Mouse (Mus musculus) hindbrain, embryonic 10.5 days (tissue): ENCODE data around the gene Map7d1. TPM values are rescaled to one million over a fixed set of nuclear protein-coding genes. Genes with fewer than 3 reads are reported as not detected.
A peak's percentile ranks its signal among the peaks of the same experiment; 100 is the strongest.
"Not testable (repeated sequence)": the region's sequence is repeated elsewhere in the genome, so short reads cannot be mapped to it uniquely, and the experiment has no call there.

ENCODE experiments used
- DNase-seq: peaks from one replicate; pipeline ENCODE4 v3.0.0-alpha.2; 2017; ENCODE audit warnings: low spot score
- H3K27ac ChIP-seq: fragments of 300-500 bp; sonication (generic); 2 replicates; pipeline ENCODE4 v1.5.1; 2016; ENCODE audit warnings: mild to moderate bottlenecking, moderate library complexity
- H3K27me3 ChIP-seq: fragments of 300-500 bp; sonication (generic); 2 replicates; pipeline ENCODE4 v1.6.1; 2016; ENCODE audit warnings: mild to moderate bottlenecking; ENCODE audit not compliant: poor library complexity, insufficient read depth, severe bottlenecking
- H3K36me3 ChIP-seq: fragments of 300-500 bp; sonication (generic); 2 replicates; pipeline ENCODE4 v1.6.1; 2016; ENCODE audit warnings: mild to moderate bottlenecking, moderate library complexity
- H3K4me1 ChIP-seq: fragments of 300-500 bp; sonication (generic); replicated peaks from 2 replicates; pipeline ENCODE4 v1.6.1; 2016; ENCODE audit warnings: mild to moderate bottlenecking
- H3K4me3 ChIP-seq: fragments of 300-500 bp; sonication (generic); 2 replicates; pipeline ENCODE4 v1.5.1; 2016; ENCODE audit warnings: mild to moderate bottlenecking, moderate library complexity
- H3K9me3 ChIP-seq: fragments of 300-500 bp; sonication (generic); 2 replicates; pipeline ENCODE4 v1.6.1; 2016; ENCODE audit warnings: mild to moderate bottlenecking, moderate library complexity
- WGBS: fragments of 180-500 bp; shearing (Covaris S2); methylation state at CpG from one replicate; pipeline ENCODE4 v1.1.7; 2016; 5-methylcytosine and 5-hydroxymethylcytosine counted together
- polyA plus RNA-seq: library from polyadenylated mRNA; unstranded; fragments of >200 nt; fragmentation: Nextera tagmentation; extraction: Ambion mirVana; gene quantifications from 2 replicates; pipeline ENCODE4 v1.2.1, GENCODE M21; 2016

Gene Map7d1
- polyA plus RNA-seq, 1 experiment from 2014 or later: 99.0 TPM

DNA sequence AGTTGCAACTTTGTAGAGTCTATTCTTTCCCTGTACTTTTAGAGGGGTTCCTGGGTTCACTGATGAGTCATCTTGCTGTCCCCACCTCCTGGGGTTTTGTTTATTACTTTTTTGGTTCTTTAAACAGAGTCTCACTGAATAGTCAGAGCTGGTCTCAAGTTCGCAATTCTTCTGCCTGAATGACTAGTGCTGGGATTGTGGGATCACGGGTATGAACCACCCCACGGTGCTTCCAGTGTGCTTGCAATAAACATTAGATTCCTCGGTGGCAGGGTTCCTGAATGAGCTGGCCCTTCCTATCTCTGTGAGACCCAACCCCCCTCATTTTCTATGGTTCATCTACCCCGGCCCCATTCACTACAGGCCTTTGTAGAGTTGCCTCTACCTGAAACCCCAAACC, 28.0 kb downstream of the Map7d1 start:
- Histone ChIP-seq H3K27me3 (no peaks in the 10 kb centered on the region), H3K4me1 (peaks cover 14% of the 10 kb centered on the region), H3K27ac (no peak overlapping the region), H3K36me3 (peaks cover 35% of the 10 kb centered on the region), H3K4me3 (no peak overlapping the region), H3K9me3 (no peaks in the 10 kb centered on the region)
- 31% methylated on average over 5 of the region's 5 CpGs for WGBS
- DNase-seq: no peak

DNA sequence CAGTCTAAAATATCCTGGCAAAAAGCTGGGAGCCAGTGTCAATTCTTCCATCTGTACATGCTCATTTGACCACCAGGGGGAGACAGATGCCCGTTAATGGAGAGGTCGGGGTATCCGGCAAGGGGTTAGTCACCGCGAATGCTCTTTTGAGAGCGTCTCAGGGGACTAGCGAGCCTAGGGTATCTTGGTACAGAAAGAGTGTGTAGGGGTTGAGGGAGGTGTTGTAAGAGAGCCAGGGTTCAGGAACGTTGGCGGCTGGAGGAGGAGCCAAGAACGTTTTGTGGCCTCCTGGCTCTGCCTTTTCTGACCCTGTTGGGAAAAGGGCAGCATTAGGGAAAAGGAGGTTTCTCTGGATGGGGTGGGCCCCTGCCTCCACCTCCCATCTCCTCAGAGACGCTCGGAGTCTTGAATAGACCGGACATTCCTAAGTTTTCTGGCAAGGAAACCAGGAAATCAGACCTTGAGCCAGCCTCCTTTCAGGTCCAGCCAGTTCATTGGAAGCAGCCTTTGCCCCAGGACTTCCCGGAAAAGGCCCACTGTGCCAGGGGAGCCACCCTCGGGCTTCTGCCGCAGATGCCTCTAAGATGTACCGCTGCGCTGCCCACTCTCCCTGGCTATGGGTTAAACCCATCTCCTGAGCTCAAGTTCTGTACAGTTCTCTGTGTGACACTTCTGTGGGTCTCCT, 28.9 kb downstream of the Map7d1 start:
- Histone ChIP-seq H3K36me3 (peaks cover 26% of the 10 kb centered on the region), H3K4me3 (peak overlapping the region; percentile 36), H3K27me3 (no peaks in the 10 kb centered on the region), H3K9me3 (no peaks in the 10 kb centered on the region), H3K27ac (peak overlapping the region; percentile 69), H3K4me1 (peaks cover 14% of the 10 kb centered on the region)
- DNase-seq: peak; percentile 86
- 7% methylated on average over 18 of the region's 18 CpGs for WGBS

GRCm38 (mm10) chr4:126226640-126227039, 29.5 kb downstream of the Map7d1 start:
- no peak for DNase-seq
- no peak overlapping the region for H3K27ac ChIP-seq
- H3K27me3 ChIP-seq: no peaks in the 10 kb centered on the region
- peaks cover 20% of the 10 kb centered on the region for H3K36me3 ChIP-seq
- 54% methylated on average over 12 of the region's 12 CpGs for WGBS
- no peak overlapping the region for H3K4me3 ChIP-seq
- H3K9me3 ChIP-seq: no peaks in the 10 kb centered on the region
- peaks cover 14% of the 10 kb centered on the region for H3K4me1 ChIP-seq

DNA sequence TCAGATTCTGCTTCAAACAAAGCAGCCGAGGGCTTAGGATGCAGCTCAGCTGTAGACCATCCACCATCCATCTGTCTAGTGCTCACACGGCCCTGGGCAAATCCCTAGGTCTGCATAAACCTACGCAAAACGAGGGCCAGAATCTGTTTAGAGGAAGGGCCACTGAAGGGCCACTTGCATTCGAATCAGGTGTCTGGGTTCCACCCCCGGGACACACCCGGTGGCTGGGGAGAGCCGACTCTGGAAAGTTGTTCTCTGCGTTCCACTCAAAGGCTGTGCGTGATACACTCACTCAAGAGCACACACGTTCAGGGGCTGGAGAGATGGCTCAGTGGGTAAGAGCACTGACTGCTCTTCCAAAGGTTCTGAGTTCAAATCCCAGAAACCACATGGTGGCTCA, 33.5 kb downstream of the Map7d1 start:
- Histone ChIP-seq H3K27me3 (no peaks in the 10 kb centered on the region), H3K4me1 (peaks cover 7% of the 10 kb centered on the region), H3K4me3 (no peak overlapping the region), H3K9me3 (no peaks in the 10 kb centered on the region), H3K27ac (no peak overlapping the region), H3K36me3 (no peaks in the 10 kb centered on the region)
- DNase-seq: no peak
- WGBS: 89% methylated on average over 11 of the region's 11 CpGs

DNA sequence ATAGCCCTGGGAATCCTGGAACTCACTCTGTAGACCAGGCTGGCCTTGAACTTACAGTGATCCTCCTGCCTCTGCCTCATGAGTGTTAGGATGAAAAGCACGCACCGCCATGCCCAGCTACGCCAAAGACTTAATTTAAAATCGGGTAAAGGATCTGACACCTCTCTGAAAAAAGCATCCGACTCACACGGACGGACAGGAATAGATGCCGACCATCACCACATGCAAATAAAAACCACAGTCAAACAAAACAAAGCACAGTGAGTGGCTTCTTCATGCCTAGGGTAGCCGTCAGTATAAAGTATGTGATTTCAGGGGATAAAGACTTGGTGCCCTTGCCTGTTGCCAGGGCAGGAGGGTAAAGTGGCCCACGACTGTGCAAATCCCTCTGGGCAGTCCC, 36.1 kb downstream of the Map7d1 start:
- WGBS: 93% methylated on average over 10 of the region's 10 CpGs
- no peaks in the 10 kb centered on the region for H3K36me3 ChIP-seq

GRCm38 (mm10) chr4:126219540-126219939, 36.6 kb downstream of the Map7d1 start:
- H3K4me1 ChIP-seq, H3K4me3 ChIP-seq, H3K36me3 ChIP-seq, H3K9me3 ChIP-seq, H3K27me3 ChIP-seq, H3K27ac ChIP-seq, DNase-seq: not testable (repeated sequence)
- 66% methylated on average over 3 of the region's 3 CpGs for WGBS

More for the DNA sequence above, 36.1 kb downstream of the Map7d1 start:
- Histone ChIP-seq H3K9me3 (no peaks in the 10 kb centered on the region), H3K4me3 (no peak overlapping the region), H3K27me3 (no peaks in the 10 kb centered on the region), H3K27ac (no peak overlapping the region), H3K4me1 (no peaks in the 10 kb centered on the region)
- DNase-seq: no peak

DNA sequence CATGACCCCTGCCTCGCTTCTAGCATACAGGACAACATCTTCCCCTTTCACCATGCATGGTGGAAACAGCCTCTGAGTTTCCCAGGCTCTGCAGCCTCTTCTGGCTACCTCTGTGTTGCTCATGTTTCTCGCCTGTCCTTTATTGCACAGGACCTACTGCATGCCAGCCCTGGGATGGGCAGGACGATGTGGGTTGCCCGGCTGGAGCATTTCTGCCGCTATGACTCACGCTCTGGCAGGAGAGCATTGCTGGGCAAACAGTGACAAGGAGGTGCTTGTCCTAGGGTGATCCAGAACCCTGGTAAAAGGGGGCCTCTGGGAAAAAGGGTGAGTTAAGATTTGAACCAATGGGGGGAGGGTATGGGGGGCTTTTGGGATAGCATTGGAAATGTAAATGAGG, 38.4 kb downstream of the Map7d1 start:
- no peaks in the 10 kb centered on the region for H3K27me3 ChIP-seq
- no peaks in the 10 kb centered on the region for H3K4me1 ChIP-seq
- H3K9me3 ChIP-seq: no peaks in the 10 kb centered on the region
- no peak for DNase-seq
- no peak overlapping the region for H3K27ac ChIP-seq
- WGBS: 88% methylated on average over 6 of the region's 6 CpGs
- H3K4me3 ChIP-seq: no peak overlapping the region
- H3K36me3 ChIP-seq: no peaks in the 10 kb centered on the region

DNA sequence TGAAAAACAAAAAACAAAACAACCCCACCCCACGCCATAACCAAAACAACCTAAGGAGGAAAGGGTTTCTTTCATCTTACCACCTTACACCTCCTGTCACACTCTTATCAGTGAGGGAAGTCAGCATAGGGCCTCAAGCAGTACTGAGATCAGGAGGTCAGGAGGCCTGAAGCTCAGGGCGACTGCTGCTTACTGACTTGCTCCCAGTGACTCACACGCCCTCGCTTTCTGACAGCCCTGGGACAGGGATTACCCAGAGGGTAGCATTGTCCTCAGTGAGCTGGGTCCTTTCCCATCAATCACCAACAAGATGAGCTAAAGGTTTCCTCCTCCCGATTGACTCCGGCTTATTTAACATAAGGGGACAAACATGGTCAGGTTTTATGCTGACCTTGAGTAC, 49.1 kb downstream of the Map7d1 start:
- H3K36me3 ChIP-seq: no peaks in the 10 kb centered on the region
- DNase-seq: no peak
- no peaks in the 10 kb centered on the region for H3K9me3 ChIP-seq
- peaks cover 9% of the 10 kb centered on the region; the same call in 1 of the 2 replicates for H3K4me1 ChIP-seq
- WGBS: 60% methylated on average over 6 of the region's 6 CpGs
- H3K27me3 ChIP-seq: no peaks in the 10 kb centered on the region
- H3K4me3 ChIP-seq: no peak overlapping the region
- H3K27ac ChIP-seq: no peak overlapping the region

- Histone ChIP-seq H3K9me3 (no peaks in the 10 kb centered on the region), H3K36me3 (peaks cover 4% of the 10 kb centered on the region; the same call in 1 of the 2 replicates), H3K27ac (no peak overlapping the region), H3K27me3 (no peaks in the 10 kb centered on the region), H3K4me1 (peaks cover 19% of the 10 kb centered on the region), H3K4me3 (no peak overlapping the region)
- no peak for DNase-seq
- WGBS: 69% methylated on average over 1 of the region's 1 CpGs
Observed at GRCm38 (mm10) chr4:126205386-126205785, 50.8 kb downstream of the Map7d1 start.

- Histone ChIP-seq H3K4me3 (no peak overlapping the region), H3K4me1 (peaks cover 26% of the 10 kb centered on the region), H3K9me3 (no peaks in the 10 kb centered on the region), H3K36me3 (peaks cover 10% of the 10 kb centered on the region; the same call in 1 of the 2 replicates), H3K27me3 (no peaks in the 10 kb centered on the region), H3K27ac (no peak overlapping the region)
- no peak for DNase-seq
- WGBS: 91% methylated on average over 12 of the region's 12 CpGs
Observed at GRCm38 (mm10) chr4:126204661-126205230, 51.4 kb downstream of the Map7d1 start.

DNA sequence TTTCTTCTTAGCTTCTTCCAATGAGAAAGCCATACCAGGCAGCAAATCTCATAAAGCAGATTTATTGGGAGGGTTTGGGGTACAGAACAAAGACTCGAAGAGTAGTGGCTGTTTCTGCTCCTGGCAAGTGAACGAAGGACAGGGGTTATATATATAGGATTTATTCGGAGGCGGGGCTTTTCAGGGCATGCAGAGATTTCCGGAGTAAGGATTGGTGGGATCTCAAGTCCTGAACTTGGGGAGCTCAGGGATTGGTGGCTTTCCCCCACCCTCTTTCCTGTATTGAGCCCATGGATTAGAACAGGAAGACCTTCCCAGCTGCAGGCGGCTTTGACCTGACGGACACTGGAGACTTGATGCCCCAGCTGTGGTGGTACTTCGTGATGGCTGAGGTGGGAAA, 52.1 kb downstream of the Map7d1 start:
- Histone ChIP-seq H3K27ac (0 out of 2 replicates have a peak overlapping the region, but pooled peaks have one; percentile 97), H3K4me1 (peaks cover 30% of the 10 kb centered on the region), H3K9me3 (no peaks in the 10 kb centered on the region), H3K4me3 (no peak overlapping the region), H3K36me3 (peaks cover 17% of the 10 kb centered on the region), H3K27me3 (no peaks in the 10 kb centered on the region)
- no peak for DNase-seq
- WGBS: 86% methylated on average over 8 of the region's 8 CpGs

- Histone ChIP-seq H3K27ac (peak overlapping the region; percentile 97), H3K36me3 (peaks cover 23% of the 10 kb centered on the region), H3K4me3 (peak overlapping the region; percentile 80), H3K9me3 (no peaks in the 10 kb centered on the region), H3K27me3 (no peaks in the 10 kb centered on the region), H3K4me1 (peaks cover 30% of the 10 kb centered on the region)
- WGBS: 78% methylated on average over 10 of the region's 10 CpGs
- no peak for DNase-seq
Observed at GRCm38 (mm10) chr4:126203336-126203895, 52.7 kb downstream of the Map7d1 start.
